Mouse (Mus musculus) lung, embryonic 16.5 days (tissue): ENCODE data around the gene Syn3. TPM values are rescaled to one million over a fixed set of nuclear protein-coding genes. Genes with fewer than 3 reads are reported as not detected.

ENCODE experiments used
- ATAC-seq: fragments of 200-750 bp; cut with Nextera tagmentation; 2 replicates; pipeline ENCODE4 v1.8.0; 2017; ENCODE audit warnings: low read depth, mild to moderate bottlenecking, moderate library complexity
- H3K27ac ChIP-seq: fragments of 300-500 bp; sonication (generic); 2 replicates; pipeline ENCODE4 v1.5.1; 2014; ENCODE audit warnings: mild to moderate bottlenecking, control low read depth, low read length
- H3K27me3 ChIP-seq: fragments of 300-500 bp; sonication (generic); 2 replicates; pipeline ENCODE4 v1.6.1; 2014; ENCODE audit warnings: low read depth, low read length, mixed read lengths; ENCODE audit not compliant: control insufficient read depth, insufficient read depth
- H3K36me3 ChIP-seq: fragments of 300-500 bp; sonication (generic); 2 replicates; pipeline ENCODE4 v1.6.1; 2014; ENCODE audit warnings: low read length; ENCODE audit not compliant: control insufficient read depth, insufficient read depth
- H3K4me1 ChIP-seq: fragments of 300-500 bp; sonication (generic); replicated peaks from 2 replicates; pipeline ENCODE4 v1.6.1; 2014; ENCODE audit warnings: low read length, mixed read lengths; ENCODE audit not compliant: control insufficient read depth, insufficient read depth
- H3K4me2 ChIP-seq: fragments of 300-500 bp; sonication (generic); 2 replicates; pipeline ENCODE4 v1.6.1; 2014; ENCODE audit warnings: low read depth, low read length, control low read depth
- H3K4me3 ChIP-seq: fragments of 300-500 bp; sonication (generic); 2 replicates; pipeline ENCODE4 v1.5.1; 2014; ENCODE audit warnings: mild to moderate bottlenecking, low read length, control low read depth
- H3K9ac ChIP-seq: fragments of 300-500 bp; sonication (generic); 2 replicates; pipeline ENCODE4 v1.6.1; 2014; ENCODE audit warnings: low read length, control low read depth
- H3K9me3 ChIP-seq: fragments of 300-500 bp; sonication (generic); 2 replicates; pipeline ENCODE4 v1.6.1; 2016; ENCODE audit warnings: low read length; ENCODE audit not compliant: control insufficient read depth
- WGBS: fragments of 180-500 bp; shearing (Covaris S2); extraction: QIAGEN DNeasy Blood & Tissue Kit; methylation state at CpG from one replicate; pipeline ENCODE4 v1.1.7; 2014; 5-methylcytosine and 5-hydroxymethylcytosine counted together
- polyA plus RNA-seq: library from polyadenylated mRNA; unstranded; fragments of >200 nt; fragmentation: Nextera tagmentation; extraction: Ambion mirVana; gene quantifications from 2 replicates; pipeline ENCODE4 v1.2.1, GENCODE M21; 2015

The Syn3 gene
- polyA plus RNA-seq, 1 experiment from 2014 or later, result 2.8 TPM

GRCm38 (mm10) chr10:86351287-86351686 lies 147.4 kb downstream of the Syn3 start:
- no peak for ATAC-seq
- no peaks in the 10 kb centered on the region for H3K27me3 ChIP-seq
- H3K4me2 ChIP-seq, result no peak overlapping the region
- no peak overlapping the region for H3K9ac ChIP-seq
- 0 out of 2 replicates have a peak, but pooled peaks cover 3% of the 10 kb centered on the region for H3K36me3 ChIP-seq
- H3K4me1 ChIP-seq, result peaks cover 2% of the 10 kb centered on the region
- H3K27ac ChIP-seq, result no peak overlapping the region
- H3K9me3 ChIP-seq, result no peaks in the 10 kb centered on the region
- H3K4me3 ChIP-seq, result no peak overlapping the region
- 59% methylated on average over 2 of the region's 2 CpGs for WGBS

- WGBS, result 20% methylated on average over 3 of the region's 3 CpGs
- Histone ChIP-seq H3K9me3 (no peaks in the 10 kb centered on the region), H3K4me1 (peaks cover 24% of the 10 kb centered on the region), H3K4me3 (no peak overlapping the region), H3K27ac (no peak overlapping the region), H3K27me3 (no peaks in the 10 kb centered on the region), H3K4me2 (no peak overlapping the region), H3K36me3 (0 out of 2 replicates have a peak, but pooled peaks cover 9% of the 10 kb centered on the region), H3K9ac (no peak overlapping the region)
- no peak for ATAC-seq
Observed at GRCm38 (mm10) chr10:86346235-86346840, 152.4 kb downstream of the Syn3 start.

DNA sequence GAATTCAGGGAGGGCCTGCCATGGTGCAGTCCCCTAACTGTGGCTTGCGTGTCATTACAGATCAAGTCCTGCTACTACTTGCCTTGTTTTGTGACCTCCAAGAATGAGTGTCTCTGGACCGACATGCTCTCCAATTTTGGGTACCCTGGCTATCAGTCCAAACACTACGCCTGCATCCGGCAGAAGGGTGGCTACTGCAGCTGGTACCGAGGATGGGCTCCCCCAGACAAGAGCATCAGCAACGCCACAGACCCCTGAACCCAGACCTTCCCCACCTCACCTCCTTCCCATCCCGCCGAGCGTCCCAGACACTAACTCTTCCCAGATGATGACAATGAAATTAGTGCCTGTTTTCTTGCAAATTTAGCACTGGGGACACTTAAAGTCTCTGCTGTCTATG lies 153.1 kb downstream of the Syn3 start:
- no peak overlapping the region for H3K27ac ChIP-seq
- 0 out of 2 replicates have a peak, but pooled peaks cover 9% of the 10 kb centered on the region for H3K36me3 ChIP-seq
- no peaks in the 10 kb centered on the region for H3K9me3 ChIP-seq
- peaks cover 29% of the 10 kb centered on the region for H3K4me1 ChIP-seq
- H3K27me3 ChIP-seq, result no peaks in the 10 kb centered on the region
- H3K4me2 ChIP-seq, result no peak overlapping the region
- ATAC-seq, result no peak
- WGBS, result 94% methylated on average over 9 of the region's 9 CpGs
- H3K4me3 ChIP-seq, result no peak overlapping the region
- H3K9ac ChIP-seq, result no peak overlapping the region

DNA sequence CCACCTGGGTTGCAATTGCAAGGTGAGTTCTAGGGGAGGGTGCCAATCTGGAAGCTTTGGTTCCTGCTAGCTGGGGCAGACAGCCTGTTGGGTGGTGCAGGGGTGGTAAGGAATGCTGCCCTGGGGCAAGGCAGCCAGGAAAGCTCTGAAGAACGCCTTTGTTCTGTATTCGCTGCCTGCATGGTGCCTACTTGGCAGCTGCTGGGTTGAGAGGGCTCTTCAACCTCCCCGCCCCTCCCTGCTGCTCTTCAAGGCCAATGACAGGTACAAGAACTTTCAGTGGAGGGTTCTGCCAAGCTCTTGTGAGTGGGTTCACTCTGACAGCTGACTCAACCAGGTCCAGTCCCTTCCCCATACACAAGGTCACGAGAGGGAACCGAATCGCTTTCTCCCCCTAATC lies 154.0 kb downstream of the Syn3 start:
- Histone ChIP-seq H3K9me3 (no peaks in the 10 kb centered on the region), H3K4me1 (peaks cover 39% of the 10 kb centered on the region), H3K4me2 (no peak overlapping the region), H3K36me3 (0 out of 2 replicates have a peak, but pooled peaks cover 9% of the 10 kb centered on the region), H3K27me3 (no peaks in the 10 kb centered on the region), H3K27ac (peak overlapping the region; percentile 56), H3K9ac (no peak overlapping the region), H3K4me3 (no peak overlapping the region)
- 73% methylated on average over 6 of the region's 6 CpGs for WGBS
- peak; percentile 46 for ATAC-seq

- H3K9me3 ChIP-seq, result no peaks in the 10 kb centered on the region
- no peak for ATAC-seq
- WGBS, result 81% methylated on average over 7 of the region's 7 CpGs
- H3K4me2 ChIP-seq, result no peak overlapping the region
- 0 out of 2 replicates have a peak, but pooled peaks cover 9% of the 10 kb centered on the region for H3K36me3 ChIP-seq
- H3K4me1 ChIP-seq, result peaks cover 46% of the 10 kb centered on the region
- H3K27me3 ChIP-seq, result no peaks in the 10 kb centered on the region
- H3K9ac ChIP-seq, result no peak overlapping the region
- no peak overlapping the region for H3K4me3 ChIP-seq
- H3K27ac ChIP-seq, result no peak overlapping the region
Observed at GRCm38 (mm10) chr10:86343931-86344330, 154.8 kb downstream of the Syn3 start.

GRCm38 (mm10) chr10:86343362-86343761 lies 155.3 kb downstream of the Syn3 start:
- H3K36me3 ChIP-seq, result 0 out of 2 replicates have a peak, but pooled peaks cover 9% of the 10 kb centered on the region
- H3K4me3 ChIP-seq, result no peak overlapping the region
- no peak for ATAC-seq
- H3K27me3 ChIP-seq, result no peaks in the 10 kb centered on the region
- peaks cover 52% of the 10 kb centered on the region for H3K4me1 ChIP-seq
- H3K9ac ChIP-seq, result no peak overlapping the region
- H3K27ac ChIP-seq, result no peak overlapping the region
- 72% methylated on average over 6 of the region's 6 CpGs for WGBS
- H3K9me3 ChIP-seq, result no peaks in the 10 kb centered on the region
- no peak overlapping the region for H3K4me2 ChIP-seq

DNA sequence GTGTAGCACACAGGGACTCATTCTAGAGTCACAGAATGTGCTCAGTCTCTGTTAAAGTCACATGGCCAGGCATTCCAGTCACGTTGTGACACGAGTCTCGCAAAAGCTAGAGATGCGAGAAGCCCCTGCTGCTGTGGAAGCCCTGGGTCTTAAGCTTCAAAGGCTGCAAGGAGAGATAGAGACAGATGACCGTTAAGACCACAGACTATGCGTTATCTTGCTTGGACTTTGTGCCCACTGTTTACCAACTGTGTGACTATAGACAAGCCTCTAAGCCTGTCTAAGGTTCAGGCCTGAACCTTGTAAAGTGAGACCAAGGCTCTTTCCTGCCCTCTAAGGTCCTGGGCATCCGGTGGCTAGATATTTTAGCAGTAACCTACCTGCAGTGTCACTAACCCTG lies 156.0 kb downstream of the Syn3 start:
- peaks cover 59% of the 10 kb centered on the region for H3K4me1 ChIP-seq
- H3K27me3 ChIP-seq, result no peaks in the 10 kb centered on the region
- H3K9me3 ChIP-seq, result no peaks in the 10 kb centered on the region
- H3K9ac ChIP-seq, result no peak overlapping the region
- 62% methylated on average over 7 of the region's 7 CpGs for WGBS
- H3K36me3 ChIP-seq, result 0 out of 2 replicates have a peak, but pooled peaks cover 6% of the 10 kb centered on the region
- H3K4me3 ChIP-seq, result no peak overlapping the region
- no peak for ATAC-seq
- H3K27ac ChIP-seq, result no peak overlapping the region
- no peak overlapping the region for H3K4me2 ChIP-seq

GRCm38 (mm10) chr10:86342151-86342550 lies 156.5 kb downstream of the Syn3 start:
- Histone ChIP-seq H3K27me3 (no peaks in the 10 kb centered on the region), H3K9me3 (no peaks in the 10 kb centered on the region), H3K36me3 (0 out of 2 replicates have a peak, but pooled peaks cover 6% of the 10 kb centered on the region), H3K9ac (no peak overlapping the region), H3K4me3 (no peak overlapping the region), H3K4me1 (peaks cover 64% of the 10 kb centered on the region), H3K4me2 (no peak overlapping the region), H3K27ac (no peak overlapping the region; the same call in 1 of the 2 replicates)
- no peak for ATAC-seq
- 72% methylated on average over 4 of the region's 4 CpGs for WGBS

- H3K4me2 ChIP-seq, result no peak overlapping the region
- no peak overlapping the region for H3K4me3 ChIP-seq
- ATAC-seq, result peak; percentile 35; the same call in 1 of the 2 replicates
- H3K9me3 ChIP-seq, result no peaks in the 10 kb centered on the region
- H3K4me1 ChIP-seq, result peaks cover 70% of the 10 kb centered on the region
- H3K36me3 ChIP-seq, result 0 out of 2 replicates have a peak, but pooled peaks cover 6% of the 10 kb centered on the region
- no peak overlapping the region for H3K9ac ChIP-seq
- no peaks in the 10 kb centered on the region for H3K27me3 ChIP-seq
- WGBS, result 33% methylated on average over 8 of the region's 8 CpGs
- peak overlapping the region; percentile 23; the same call in 1 of the 2 replicates for H3K27ac ChIP-seq
Observed at GRCm38 (mm10) chr10:86341589-86341988, 157.1 kb downstream of the Syn3 start.
